Mouse (Mus musculus) liver, embryonic 13.5 days (tissue): ENCODE results near the gene Slc32a1. TPM values are rescaled to one million over a fixed set of nuclear protein-coding genes. Genes with fewer than 3 reads are reported as not detected.

ENCODE experiments used
- ATAC-seq: fragments of 200-750 bp; cut with Nextera tagmentation; 2 replicates; pipeline ENCODE4 v1.8.0; 2017; ENCODE audit warnings: low read depth, mild to moderate bottlenecking, moderate number of reproducible peaks, moderate library complexity
- DNase-seq: peaks from one replicate; pipeline ENCODE4 v3.0.0; 2022
- H3K27ac ChIP-seq: fragments of 300-500 bp; sonication (generic); 2 replicates; pipeline ENCODE4 v1.5.1; 2015; ENCODE audit warnings: moderate library complexity, mild to moderate bottlenecking, inconsistent platforms
- H3K27me3 ChIP-seq: fragments of 300-500 bp; sonication (generic); 2 replicates; pipeline ENCODE4 v1.6.1; 2015; ENCODE audit warnings: mild to moderate bottlenecking, inconsistent platforms
- H3K36me3 ChIP-seq: fragments of 300-500 bp; sonication (generic); 2 replicates; pipeline ENCODE4 v1.6.1; 2015; ENCODE audit warnings: mild to moderate bottlenecking, inconsistent platforms
- H3K4me1 ChIP-seq: fragments of 300-500 bp; sonication (generic); replicated peaks from 2 replicates; pipeline ENCODE4 v1.6.1; 2015; ENCODE audit warnings: inconsistent platforms
- H3K4me2 ChIP-seq: fragments of 300-500 bp; sonication (generic); 2 replicates; pipeline ENCODE4 v1.6.1; 2015; ENCODE audit warnings: inconsistent platforms, mild to moderate bottlenecking, moderate library complexity
- H3K4me3 ChIP-seq: fragments of 300-500 bp; sonication (generic); replicated peaks from 2 replicates; pipeline ENCODE4 v1.5.1; 2015; ENCODE audit warnings: mild to moderate bottlenecking, inconsistent platforms
- H3K9ac ChIP-seq: fragments of 300-500 bp; sonication (generic); 2 replicates; pipeline ENCODE4 v1.6.1; 2015; ENCODE audit warnings: mild to moderate bottlenecking, inconsistent platforms
- H3K9me3 ChIP-seq: fragments of 300-500 bp; sonication (generic); replicated peaks from 2 replicates; pipeline ENCODE4 v1.6.1; 2016; ENCODE audit warnings: inconsistent platforms
- WGBS: fragments of 180-500 bp; shearing (Covaris S2); methylation state at CpG from one replicate; pipeline ENCODE4 v1.1.7; 2015; ENCODE audit not compliant: insufficient replicate concordance; 5-methylcytosine and 5-hydroxymethylcytosine counted together
- polyA plus RNA-seq: library from polyadenylated mRNA; unstranded; fragments of >200 nt; fragmentation: Nextera tagmentation; extraction: Ambion mirVana; gene quantifications from 2 replicates; pipeline ENCODE4 v1.2.1, GENCODE M21; 2015

Gene Slc32a1
- not detected in 2 replicates for polyA plus RNA-seq

DNA sequence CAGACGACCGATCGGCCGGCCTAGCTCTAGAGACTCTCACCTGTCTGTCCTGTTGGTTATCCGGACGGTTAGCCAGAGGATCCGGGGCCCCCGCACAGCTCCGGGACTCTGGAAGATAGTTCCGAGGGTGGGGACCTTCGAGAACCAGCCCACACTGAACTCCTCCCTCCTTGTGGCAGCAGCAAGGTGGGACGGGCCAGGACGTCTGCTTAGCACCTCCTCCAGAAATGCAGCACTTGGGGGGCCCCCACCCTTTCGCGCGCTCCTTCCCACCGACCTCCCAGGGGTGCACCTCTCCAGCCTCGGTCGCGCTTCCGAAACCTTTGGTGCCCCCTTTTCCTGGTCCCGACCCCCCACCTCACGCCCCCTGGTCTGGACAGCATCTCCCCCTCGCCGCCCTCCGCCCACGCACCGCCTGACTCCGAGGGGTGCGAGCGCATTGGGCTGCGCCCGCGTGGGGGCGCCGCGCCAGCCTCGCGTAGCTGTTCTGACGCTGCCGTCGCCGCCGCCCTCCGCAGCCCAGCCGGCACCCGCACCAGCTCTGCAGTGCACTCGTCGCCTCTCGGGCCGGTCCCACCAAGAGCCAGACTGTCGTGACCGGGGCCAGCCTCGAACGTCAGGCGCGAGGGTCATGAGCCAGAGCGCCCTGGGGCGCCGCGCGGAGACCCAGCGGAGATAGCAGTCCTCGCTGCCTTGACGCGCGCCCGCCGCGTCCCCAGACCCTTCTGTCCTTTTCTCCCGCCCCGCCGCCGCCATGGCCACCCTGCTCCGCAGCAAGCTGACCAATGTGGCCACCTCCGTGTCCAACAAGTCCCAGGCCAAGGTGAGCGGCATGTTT lies at the start of gene Slc32a1:
Gene Slc32a1, plus strand, starts transcription at position 280 of the 838 bp plus-strand sequence.
- 3% methylated on average over 77 of the region's 77 CpGs for WGBS
- H3K4me1 ChIP-seq, result peaks cover 25% of the 10 kb centered on the region
- peaks cover 94% of the 10 kb centered on the region for H3K27me3 ChIP-seq
- no peaks in the 10 kb centered on the region for H3K9me3 ChIP-seq
- DNase-seq (no peak), ATAC-seq (peak; percentile 22; the same call in 1 of the 2 replicates)
- H3K9ac ChIP-seq, result no peak within 1 kb of the TSS
- peak within 1 kb of the TSS; percentile 21 for H3K4me3 ChIP-seq
- peak within 1 kb of the TSS; percentile 10; the same call in 1 of the 2 replicates for H3K4me2 ChIP-seq
- H3K36me3 ChIP-seq, result no peaks in the 10 kb centered on the region
- H3K27ac ChIP-seq, result no peak within 1 kb of the TSS

DNA sequence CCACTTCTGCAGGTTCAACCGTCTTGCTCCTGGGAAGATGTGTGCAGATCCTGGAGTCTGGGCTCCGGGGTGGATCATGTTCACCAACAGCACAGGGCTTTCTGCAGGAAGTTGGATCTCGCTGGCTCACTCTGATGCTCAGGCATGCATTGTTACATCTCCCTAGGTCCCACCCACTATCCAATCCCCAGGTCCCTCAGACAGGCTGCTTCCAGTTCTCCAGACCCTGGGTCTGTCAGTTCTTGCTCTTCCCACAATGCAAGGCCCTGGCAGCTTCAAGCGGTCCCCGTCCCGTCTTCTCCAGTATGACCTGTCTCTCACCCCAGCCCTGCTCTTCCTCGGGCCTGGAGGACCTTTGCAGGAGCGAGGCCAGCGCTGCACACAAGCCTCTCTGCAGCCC lies 49.8 kb upstream of the Slc32a1 start:
- no peak overlapping the region for H3K27ac ChIP-seq
- H3K36me3 ChIP-seq, result no peaks in the 10 kb centered on the region
- H3K9me3 ChIP-seq, result no peaks in the 10 kb centered on the region
- H3K9ac ChIP-seq, result no peak overlapping the region
- H3K4me2 ChIP-seq, result no peak overlapping the region
- DNase-seq, result no peak
- no peak for ATAC-seq
- no peak overlapping the region for H3K4me3 ChIP-seq
- 16% methylated on average over 9 of the region's 9 CpGs for WGBS
- peaks cover 3% of the 10 kb centered on the region for H3K4me1 ChIP-seq
- peaks cover 34% of the 10 kb centered on the region for H3K27me3 ChIP-seq

DNA sequence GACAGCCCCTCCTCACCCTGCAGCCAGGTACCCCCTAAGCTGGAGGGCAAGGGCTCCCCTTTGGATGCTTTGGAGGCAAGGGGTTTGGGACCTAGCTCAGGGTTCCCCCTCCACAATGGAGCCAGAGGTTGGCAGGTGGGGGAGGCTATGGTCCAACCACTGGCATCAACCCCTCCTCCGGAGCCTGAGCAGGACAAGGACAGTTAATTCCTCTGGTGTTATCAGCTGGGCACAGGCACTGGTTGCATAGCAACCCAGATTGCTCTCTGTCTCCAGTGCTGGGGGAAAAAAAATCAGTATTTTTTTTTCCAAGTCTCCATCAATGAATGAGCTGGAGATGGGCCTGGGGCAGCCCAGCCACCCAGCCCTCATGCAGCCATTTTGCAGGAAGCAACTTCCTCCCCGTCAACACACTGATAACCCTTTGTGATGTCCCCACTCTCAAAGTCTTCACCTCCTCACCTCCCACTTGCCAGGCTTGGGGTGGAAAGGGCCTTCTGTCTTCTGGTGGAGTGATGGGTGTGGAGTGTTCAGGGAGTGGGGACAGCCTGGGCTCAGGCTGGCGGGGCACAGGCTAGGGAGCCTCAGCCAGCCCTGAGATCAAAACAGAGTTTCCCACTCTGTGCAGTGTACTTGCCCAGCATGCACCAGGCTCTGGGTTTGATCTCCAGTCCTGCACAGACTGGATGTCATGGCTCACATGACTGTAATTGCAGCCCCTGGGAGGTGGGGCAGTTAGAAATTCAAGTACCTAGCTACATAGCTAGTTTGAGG lies 49.0 kb upstream of the Slc32a1 start:
- Histone ChIP-seq H3K4me3 (no peak overlapping the region), H3K9me3 (no peaks in the 10 kb centered on the region), H3K9ac (no peak overlapping the region), H3K36me3 (no peaks in the 10 kb centered on the region), H3K27me3 (peaks cover 34% of the 10 kb centered on the region), H3K4me2 (no peak overlapping the region), H3K27ac (no peak overlapping the region), H3K4me1 (no peaks in the 10 kb centered on the region)
- DNase-seq (no peak), ATAC-seq (no peak)
- WGBS, result 18% methylated on average over 3 of the region's 3 CpGs

DNA sequence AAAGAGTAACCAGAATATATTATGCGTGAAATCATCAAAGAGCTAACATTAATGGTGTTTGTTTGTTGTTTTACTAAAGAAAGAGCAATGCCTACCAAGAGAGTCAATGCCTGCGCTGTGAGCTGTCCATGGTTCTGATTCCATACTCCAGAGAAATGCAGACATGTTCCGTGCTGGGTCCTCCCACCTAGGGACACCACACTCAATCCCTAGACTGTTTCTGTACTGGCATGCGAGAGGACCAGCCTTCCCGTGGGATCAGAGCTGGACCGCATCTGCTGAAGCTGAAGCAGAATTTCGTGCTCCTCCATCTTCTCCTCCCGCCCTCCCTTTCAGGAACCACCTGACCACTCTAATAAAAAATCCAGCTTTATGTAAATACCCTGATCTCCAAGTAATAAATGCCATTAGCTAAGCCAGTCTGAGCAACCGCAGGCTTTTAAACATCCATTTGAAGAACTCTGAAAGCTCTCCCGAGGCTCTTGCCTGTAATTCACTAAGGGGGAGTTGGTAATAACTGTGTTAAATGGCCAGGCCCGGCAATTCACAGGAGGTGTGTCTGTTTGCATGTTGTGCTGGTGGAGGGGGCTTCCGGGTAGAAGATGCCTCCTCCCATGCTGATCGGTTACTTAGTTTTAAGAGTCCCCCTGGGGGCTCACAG lies 40.0 kb upstream of the Slc32a1 start:
- Histone ChIP-seq H3K9me3 (no peaks in the 10 kb centered on the region), H3K4me1 (no peaks in the 10 kb centered on the region), H3K27ac (no peak overlapping the region), H3K36me3 (no peaks in the 10 kb centered on the region), H3K4me3 (no peak overlapping the region), H3K27me3 (peaks cover 10% of the 10 kb centered on the region), H3K9ac (no peak overlapping the region), H3K4me2 (no peak overlapping the region)
- peak; percentile 11 for DNase-seq
- ATAC-seq, result no peak
- WGBS, result 21% methylated on average over 13 of the region's 13 CpGs

DNA sequence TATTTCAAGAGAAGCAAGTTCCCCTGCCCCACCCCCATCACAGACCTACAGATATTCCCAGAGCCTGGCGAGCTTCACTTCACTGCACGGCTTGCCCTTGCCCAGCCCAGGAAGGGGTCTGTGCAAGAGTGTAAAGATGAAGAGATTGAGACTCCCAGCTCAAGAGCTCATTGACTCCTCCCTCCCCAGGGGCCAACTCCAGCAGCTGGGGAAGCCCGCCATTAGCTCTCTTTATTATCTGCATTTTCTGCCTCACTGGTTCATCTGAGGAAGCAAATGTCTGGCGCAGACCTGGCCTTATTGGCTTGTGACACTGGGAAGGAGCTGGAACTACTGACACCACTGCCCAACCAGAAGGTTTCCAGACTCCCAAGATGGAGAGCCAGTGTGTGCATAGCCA lies 30.6 kb upstream of the Slc32a1 start:
- DNase-seq (no peak), ATAC-seq (no peak)
- H3K9me3 ChIP-seq, result no peaks in the 10 kb centered on the region
- H3K4me2 ChIP-seq, result no peak overlapping the region
- H3K9ac ChIP-seq, result no peak overlapping the region
- WGBS, result 49% methylated on average over 4 of the region's 4 CpGs
- H3K4me3 ChIP-seq, result no peak overlapping the region
- H3K4me1 ChIP-seq, result peaks cover 6% of the 10 kb centered on the region
- no peak overlapping the region for H3K27ac ChIP-seq
- H3K27me3 ChIP-seq, result no peaks in the 10 kb centered on the region
- no peaks in the 10 kb centered on the region for H3K36me3 ChIP-seq

DNA sequence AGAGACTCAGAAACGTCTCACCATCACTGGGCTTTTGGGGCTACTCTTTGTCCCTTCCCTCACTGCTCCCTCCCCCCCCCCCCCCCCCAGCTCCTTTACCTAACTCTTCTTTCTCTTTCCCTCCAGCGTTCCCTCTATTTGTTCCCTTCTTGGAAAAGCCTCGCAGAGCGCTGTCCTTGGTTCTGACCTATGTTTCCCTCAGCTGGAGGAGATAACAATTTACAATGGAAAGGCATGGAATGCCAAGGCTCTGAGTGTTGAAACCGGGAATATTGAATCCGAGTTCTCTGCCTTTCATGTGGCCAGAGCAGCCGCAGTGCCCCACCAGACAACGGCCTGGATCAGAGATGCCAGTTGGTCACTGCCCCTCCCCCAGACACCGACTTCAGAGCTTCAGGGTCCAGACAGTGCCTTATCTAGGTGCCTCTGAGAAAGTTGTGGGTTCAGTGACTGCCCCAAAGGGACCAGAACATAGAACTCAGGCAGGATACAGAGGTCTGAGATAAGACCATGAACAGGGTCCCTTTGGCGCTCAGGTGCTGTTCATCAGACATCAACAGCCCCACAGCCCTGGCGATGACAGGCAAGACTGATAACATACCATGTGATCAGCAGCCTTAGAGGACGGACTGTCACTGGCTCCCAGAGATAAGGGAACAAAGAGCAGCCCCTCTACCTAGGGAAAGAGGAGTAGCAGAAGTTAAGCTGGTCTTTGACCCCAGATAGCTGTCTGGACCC lies 25.8 kb upstream of the Slc32a1 start:
- Histone ChIP-seq H3K36me3 (no peaks in the 10 kb centered on the region), H3K27ac (no peak overlapping the region), H3K9ac (no peak overlapping the region), H3K27me3 (peaks cover 13% of the 10 kb centered on the region; the same call in 1 of the 2 replicates), H3K4me2 (peak overlapping the region; percentile 15), H3K4me1 (peaks cover 10% of the 10 kb centered on the region), H3K4me3 (no peak overlapping the region), H3K9me3 (no peaks in the 10 kb centered on the region)
- 4% methylated on average over 12 of the region's 12 CpGs for WGBS
- DNase-seq (peak; percentile 35), ATAC-seq (peak; percentile 90)

DNA sequence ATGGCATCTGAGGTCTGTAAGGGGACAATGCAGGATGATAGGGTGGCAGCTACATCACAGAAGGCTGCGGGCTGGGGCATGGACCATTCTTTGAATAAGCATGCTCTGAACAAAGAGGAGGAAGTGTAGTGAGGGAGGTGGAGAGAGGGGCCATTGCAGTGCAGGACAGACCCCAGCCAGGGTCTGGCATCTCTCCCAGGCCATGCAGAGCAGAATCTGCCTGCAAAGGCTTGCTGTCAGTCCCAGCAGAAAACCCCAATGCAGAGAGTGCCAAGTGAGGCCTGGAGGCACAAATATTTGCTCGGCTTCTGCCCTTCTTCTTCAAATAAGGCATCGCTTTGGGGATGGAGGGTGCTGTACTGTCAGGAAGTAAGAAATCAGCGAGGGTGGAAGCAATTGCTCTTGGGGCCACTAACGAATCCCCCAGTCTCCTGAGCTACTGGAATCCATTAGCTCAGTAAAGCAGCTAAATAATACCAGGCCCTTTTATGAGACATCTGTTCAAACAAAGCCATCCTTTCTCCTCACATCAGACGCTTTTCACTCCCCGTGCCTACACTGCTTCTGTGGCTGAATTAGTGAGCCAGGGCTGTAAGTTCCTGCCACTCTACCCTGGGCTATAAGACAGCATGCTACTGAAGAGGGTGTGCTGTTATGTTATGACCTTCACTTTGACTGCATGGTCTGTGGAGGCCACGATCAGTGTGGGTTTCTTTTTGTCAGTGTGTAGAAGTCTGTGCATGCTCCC lies 21.9 kb upstream of the Slc32a1 start:
- ATAC-seq (no peak), DNase-seq (no peak)
- Histone ChIP-seq H3K9me3 (no peaks in the 10 kb centered on the region), H3K36me3 (no peaks in the 10 kb centered on the region), H3K9ac (no peak overlapping the region), H3K4me3 (no peak overlapping the region), H3K27me3 (peaks cover 18% of the 10 kb centered on the region; the same call in 1 of the 2 replicates), H3K27ac (no peak overlapping the region), H3K4me1 (peaks cover 10% of the 10 kb centered on the region), H3K4me2 (no peak overlapping the region)
- 41% methylated on average over 8 of the region's 8 CpGs for WGBS

DNA sequence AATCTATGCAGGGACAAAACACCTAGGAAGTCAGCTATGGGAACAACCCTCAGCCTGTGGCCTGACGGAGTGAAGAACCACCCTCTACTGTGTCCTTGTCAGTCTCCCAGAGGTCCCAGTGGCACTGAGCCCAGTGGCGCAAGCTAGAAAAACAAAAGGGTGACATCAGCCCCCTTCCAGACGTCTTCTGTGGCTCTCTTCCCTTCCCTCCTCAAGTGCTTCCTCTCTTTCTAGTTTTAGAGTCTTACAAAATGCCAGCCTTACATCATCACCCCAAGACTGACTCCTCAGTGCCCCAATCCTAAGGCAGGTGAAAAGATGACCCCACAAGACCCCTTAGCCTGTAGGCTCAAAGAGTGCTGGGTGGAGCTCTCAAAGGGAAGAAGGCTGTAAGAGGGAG lies 20.1 kb upstream of the Slc32a1 start:
- DNase-seq (no peak), ATAC-seq (no peak)
- no peak overlapping the region for H3K27ac ChIP-seq
- H3K9me3 ChIP-seq, result no peaks in the 10 kb centered on the region
- no peaks in the 10 kb centered on the region for H3K36me3 ChIP-seq
- WGBS, result 46% methylated on average over 3 of the region's 3 CpGs
- H3K27me3 ChIP-seq, result peaks cover 22% of the 10 kb centered on the region
- no peak overlapping the region for H3K4me3 ChIP-seq
- H3K4me1 ChIP-seq, result no peaks in the 10 kb centered on the region
- H3K4me2 ChIP-seq, result no peak overlapping the region
- H3K9ac ChIP-seq, result no peak overlapping the region

DNA sequence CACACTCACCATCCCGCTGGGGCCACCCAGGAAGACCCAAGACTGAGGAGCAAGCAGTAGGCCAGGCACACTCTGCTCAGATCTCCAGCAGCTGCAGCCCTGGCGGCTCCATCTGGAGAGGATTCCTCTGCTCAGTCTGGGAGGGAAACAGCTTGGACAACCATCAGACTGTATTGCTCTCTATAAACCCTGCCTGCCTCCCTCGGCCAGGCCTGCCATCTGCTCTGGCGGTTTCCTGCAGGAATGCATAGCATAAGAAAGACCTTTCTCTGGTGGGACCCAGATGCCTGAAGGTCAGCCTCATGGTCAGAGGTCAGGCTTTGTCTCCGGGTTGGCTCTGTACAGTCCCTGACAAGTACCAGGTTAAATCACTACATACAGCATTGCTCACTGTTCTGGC lies 19.3 kb upstream of the Slc32a1 start:
- DNase-seq, result no peak
- H3K27ac ChIP-seq, result no peak overlapping the region
- ATAC-seq, result no peak
- H3K4me2 ChIP-seq, result no peak overlapping the region
- no peaks in the 10 kb centered on the region for H3K36me3 ChIP-seq
- H3K27me3 ChIP-seq, result peaks cover 28% of the 10 kb centered on the region
- H3K9ac ChIP-seq, result no peak overlapping the region
- 30% methylated on average over 5 of the region's 5 CpGs for WGBS
- H3K9me3 ChIP-seq, result no peaks in the 10 kb centered on the region
- no peaks in the 10 kb centered on the region for H3K4me1 ChIP-seq
- H3K4me3 ChIP-seq, result no peak overlapping the region

DNA sequence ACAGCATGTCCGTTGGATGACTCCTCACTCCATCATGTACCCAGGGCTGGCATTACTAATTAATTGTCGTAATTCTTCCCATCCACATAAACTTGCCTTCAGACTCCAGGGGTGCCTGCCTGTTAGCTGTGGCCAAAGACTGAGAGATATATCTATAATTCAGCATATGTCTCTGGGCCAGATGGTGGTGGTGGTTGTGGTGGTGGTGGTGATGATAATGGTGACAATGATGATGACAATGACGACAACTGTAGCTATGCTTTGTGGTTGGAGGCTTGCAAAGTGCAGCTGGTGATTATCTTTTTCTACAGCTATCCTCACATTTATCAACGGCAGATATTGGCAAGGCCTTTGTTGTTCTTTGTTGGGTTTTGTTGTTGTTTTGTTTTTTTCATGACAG lies 17.2 kb upstream of the Slc32a1 start:
- no peaks in the 10 kb centered on the region for H3K4me1 ChIP-seq
- H3K36me3 ChIP-seq, result no peaks in the 10 kb centered on the region
- H3K9me3 ChIP-seq, result no peaks in the 10 kb centered on the region
- no peak overlapping the region for H3K4me3 ChIP-seq
- no peak overlapping the region for H3K27ac ChIP-seq
- WGBS, result 40% methylated on average over 4 of the region's 4 CpGs
- H3K27me3 ChIP-seq, result peaks cover 20% of the 10 kb centered on the region
- DNase-seq (no peak), ATAC-seq (no peak)
- no peak overlapping the region for H3K4me2 ChIP-seq
- no peak overlapping the region for H3K9ac ChIP-seq
